Mouse (Mus musculus) stomach, embryonic 16.5 days (tissue): ENCODE data around the gene Cacna1d. TPM values are rescaled to one million over a fixed set of nuclear protein-coding genes. Genes with fewer than 3 reads are reported as not detected.

ENCODE experiments used
- ATAC-seq: fragments of 200-750 bp; cut with Nextera tagmentation; 2 replicates; pipeline ENCODE4 v1.8.0; 2017; ENCODE audit warnings: moderate number of reproducible peaks, moderate TSS enrichment; ENCODE audit not compliant: insufficient read depth, low FRiP score
- H3K27ac ChIP-seq: fragments of 300-500 bp; sonication (generic); 2 replicates; pipeline ENCODE4 v1.5.1; 2014; ENCODE audit warnings: low read length
- H3K27me3 ChIP-seq: fragments of 300-500 bp; sonication (generic); 2 replicates; pipeline ENCODE4 v1.6.1; 2014; ENCODE audit warnings: low read length, control low read depth, mixed read lengths; ENCODE audit not compliant: control insufficient read depth, insufficient read depth
- H3K36me3 ChIP-seq: fragments of 300-500 bp; sonication (generic); 2 replicates; pipeline ENCODE4 v1.6.1; 2014; ENCODE audit warnings: low read length; ENCODE audit not compliant: control insufficient read depth, insufficient read depth
- H3K4me1 ChIP-seq: fragments of 300-500 bp; sonication (generic); 2 replicates; pipeline ENCODE4 v1.6.1; 2014; ENCODE audit warnings: low read length, control low read depth, mixed read lengths; ENCODE audit not compliant: control insufficient read depth, insufficient read depth
- H3K4me2 ChIP-seq: fragments of 300-500 bp; sonication (generic); 2 replicates; pipeline ENCODE4 v1.6.1; 2014; ENCODE audit warnings: low read depth, low read length, mixed read lengths
- H3K4me3 ChIP-seq: fragments of 300-500 bp; sonication (generic); replicated peaks from 2 replicates; pipeline ENCODE4 v1.5.1; 2014; ENCODE audit warnings: mild to moderate bottlenecking, low read length
- H3K9ac ChIP-seq: fragments of 300-500 bp; sonication (generic); 2 replicates; pipeline ENCODE4 v1.6.1; 2014; ENCODE audit warnings: low read length
- H3K9me3 ChIP-seq: fragments of 300-500 bp; sonication (generic); replicated peaks from 2 replicates; pipeline ENCODE4 v1.6.1; 2016; ENCODE audit warnings: low read length, control low read depth; ENCODE audit not compliant: control insufficient read depth
- WGBS: fragments of 180-500 bp; shearing (Covaris S2); extraction: QIAGEN DNeasy Blood & Tissue Kit; methylation state at CpG from one replicate; pipeline ENCODE4 v1.1.7; 2014; 5-methylcytosine and 5-hydroxymethylcytosine counted together
- polyA plus RNA-seq: library from polyadenylated mRNA; unstranded; fragments of >200 nt; fragmentation: Nextera tagmentation; extraction: Ambion mirVana; gene quantifications from 2 replicates; pipeline ENCODE4 v1.2.1, GENCODE M21; 2015

Cacna1d gene
- polyA plus RNA-seq, 1 experiment from 2014 or later, result 4.2 TPM

- Histone ChIP-seq H3K36me3 (no peaks in the 10 kb centered on the region), H3K27ac (no peak overlapping the region), H3K4me2 (no peak overlapping the region), H3K4me3 (no peak overlapping the region), H3K9ac (no peak overlapping the region), H3K9me3 (no peaks in the 10 kb centered on the region), H3K4me1 (no peaks in the 10 kb centered on the region), H3K27me3 (no peaks in the 10 kb centered on the region)
- WGBS, result 83% methylated on average over 3 of the region's 3 CpGs
- no peak for ATAC-seq
These were observed 273.1 kb downstream of the Cacna1d start for GRCm38 (mm10) chr14:30218114-30218513.

DNA sequence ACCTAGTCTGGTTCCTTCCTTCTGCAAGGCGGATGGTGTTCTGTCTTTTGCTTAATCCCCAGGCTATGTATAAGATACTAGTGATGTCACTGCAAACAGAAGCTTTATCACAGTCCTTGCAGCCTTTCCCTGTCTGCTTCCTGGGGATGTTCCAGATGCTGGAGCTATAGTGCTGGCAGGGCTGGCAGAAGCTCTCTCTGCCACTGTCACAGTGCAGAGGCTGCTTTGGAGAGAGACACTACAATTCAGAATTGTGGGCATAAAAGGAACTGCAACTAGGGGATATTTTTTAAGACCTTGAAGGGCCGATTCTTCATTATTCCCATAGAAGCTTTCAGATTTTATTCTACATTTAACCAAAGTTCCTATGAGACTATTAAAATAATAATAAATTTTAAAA is 274.1 kb downstream of the Cacna1d start:
- no peak for ATAC-seq
- WGBS, result 79% methylated on average over 2 of the region's 2 CpGs
- Histone ChIP-seq H3K9me3 (no peaks in the 10 kb centered on the region), H3K27me3 (no peaks in the 10 kb centered on the region), H3K4me1 (no peaks in the 10 kb centered on the region), H3K9ac (no peak overlapping the region), H3K36me3 (no peaks in the 10 kb centered on the region), H3K4me2 (no peak overlapping the region), H3K27ac (no peak overlapping the region), H3K4me3 (no peak overlapping the region)

- no peaks in the 10 kb centered on the region for H3K9me3 ChIP-seq
- no peak overlapping the region for H3K4me3 ChIP-seq
- no peak overlapping the region for H3K9ac ChIP-seq
- no peaks in the 10 kb centered on the region for H3K4me1 ChIP-seq
- H3K4me2 ChIP-seq, result no peak overlapping the region
- no peak overlapping the region for H3K27ac ChIP-seq
- H3K36me3 ChIP-seq, result no peaks in the 10 kb centered on the region
- no peak for ATAC-seq
- H3K27me3 ChIP-seq, result no peaks in the 10 kb centered on the region
These were observed 283.1 kb downstream of the Cacna1d start for GRCm38 (mm10) chr14:30208156-30208555.

GRCm38 (mm10) chr14:30205821-30206220 is 285.4 kb downstream of the Cacna1d start:
- Histone ChIP-seq H3K9ac (no peak overlapping the region), H3K4me1 (no peaks in the 10 kb centered on the region), H3K27me3 (no peaks in the 10 kb centered on the region), H3K36me3 (no peaks in the 10 kb centered on the region), H3K9me3 (no peaks in the 10 kb centered on the region), H3K27ac (no peak overlapping the region), H3K4me2 (no peak overlapping the region), H3K4me3 (no peak overlapping the region)
- no peak for ATAC-seq
- WGBS, result 58% methylated on average over 3 of the region's 3 CpGs

DNA sequence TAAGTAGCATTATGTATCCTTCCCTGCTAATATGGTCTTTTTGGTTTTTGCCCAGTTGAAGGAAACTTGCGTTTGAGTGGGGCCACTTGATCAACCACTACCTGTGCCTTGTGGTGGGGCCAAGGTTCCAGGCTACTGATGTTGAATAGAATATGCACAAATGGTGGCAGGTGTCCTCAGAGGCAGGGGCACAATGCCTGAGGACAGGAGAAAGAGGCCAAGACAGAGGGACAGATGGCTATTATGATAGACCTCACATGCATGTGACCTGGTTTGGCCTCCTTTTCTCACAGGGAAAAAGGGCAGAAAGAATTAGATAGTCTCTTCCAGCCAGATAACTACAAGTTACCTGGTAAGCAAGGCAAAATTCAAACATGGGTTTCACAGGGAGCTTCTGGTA is 286.7 kb downstream of the Cacna1d start:
- Histone ChIP-seq H3K27ac (no peak overlapping the region), H3K4me1 (no peaks in the 10 kb centered on the region), H3K4me2 (no peak overlapping the region), H3K9ac (no peak overlapping the region), H3K9me3 (no peaks in the 10 kb centered on the region), H3K36me3 (no peaks in the 10 kb centered on the region), H3K4me3 (no peak overlapping the region), H3K27me3 (no peaks in the 10 kb centered on the region)
- no peak for ATAC-seq
- 93% methylated on average over 1 of the region's 1 CpGs for WGBS

DNA sequence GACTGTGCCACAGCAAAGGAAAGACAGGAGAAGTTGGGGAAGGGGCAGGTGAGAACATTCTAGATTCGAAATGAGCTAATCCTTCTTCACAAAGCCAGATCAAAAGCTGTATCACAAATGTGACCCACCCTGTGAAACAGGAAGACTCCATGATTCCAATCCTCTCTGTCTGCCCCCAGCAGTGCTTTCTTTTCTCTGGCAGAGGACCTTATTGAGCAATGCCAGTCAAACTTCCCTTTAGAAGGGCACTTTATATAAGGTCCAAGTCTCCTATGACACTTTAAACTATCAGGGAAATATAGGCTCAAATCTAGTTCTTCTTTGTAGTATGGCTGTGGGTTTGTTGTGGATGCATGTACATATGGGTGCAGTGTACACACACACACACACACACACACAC is 290.9 kb downstream of the Cacna1d start:
- Histone ChIP-seq H3K4me2 (no peak overlapping the region), H3K4me3 (no peak overlapping the region), H3K27me3 (no peaks in the 10 kb centered on the region), H3K36me3 (no peaks in the 10 kb centered on the region), H3K9me3 (no peaks in the 10 kb centered on the region), H3K9ac (no peak overlapping the region), H3K4me1 (no peaks in the 10 kb centered on the region), H3K27ac (no peak overlapping the region)
- 68% methylated on average over 1 of the region's 1 CpGs for WGBS
- no peak for ATAC-seq

- Histone ChIP-seq H3K9me3 (no peaks in the 10 kb centered on the region), H3K27me3 (no peaks in the 10 kb centered on the region), H3K27ac (no peak overlapping the region), H3K9ac (no peak overlapping the region), H3K36me3 (no peaks in the 10 kb centered on the region), H3K4me1 (no peaks in the 10 kb centered on the region), H3K4me2 (no peak overlapping the region), H3K4me3 (no peak overlapping the region)
- WGBS, result 82% methylated on average over 3 of the region's 3 CpGs
- no peak for ATAC-seq
These were observed 292.4 kb downstream of the Cacna1d start for GRCm38 (mm10) chr14:30198882-30199281.

GRCm38 (mm10) chr14:30198116-30198515 is 293.1 kb downstream of the Cacna1d start:
- H3K4me3 ChIP-seq, result no peak overlapping the region
- WGBS, result 80% methylated on average over 4 of the region's 4 CpGs
- H3K4me1 ChIP-seq, result no peaks in the 10 kb centered on the region
- no peaks in the 10 kb centered on the region for H3K27me3 ChIP-seq
- no peak overlapping the region for H3K9ac ChIP-seq
- no peaks in the 10 kb centered on the region for H3K9me3 ChIP-seq
- no peak overlapping the region for H3K27ac ChIP-seq
- no peak for ATAC-seq
- no peaks in the 10 kb centered on the region for H3K36me3 ChIP-seq
- H3K4me2 ChIP-seq, result no peak overlapping the region

GRCm38 (mm10) chr14:30196959-30197358 is 294.3 kb downstream of the Cacna1d start:
- Histone ChIP-seq H3K4me2 (no peak overlapping the region), H3K36me3 (no peaks in the 10 kb centered on the region), H3K4me1 (no peaks in the 10 kb centered on the region), H3K9ac (no peak overlapping the region), H3K4me3 (no peak overlapping the region), H3K27me3 (no peaks in the 10 kb centered on the region), H3K27ac (no peak overlapping the region), H3K9me3 (no peaks in the 10 kb centered on the region)
- ATAC-seq, result no peak
- WGBS, result 76% methylated on average over 1 of the region's 1 CpGs

DNA sequence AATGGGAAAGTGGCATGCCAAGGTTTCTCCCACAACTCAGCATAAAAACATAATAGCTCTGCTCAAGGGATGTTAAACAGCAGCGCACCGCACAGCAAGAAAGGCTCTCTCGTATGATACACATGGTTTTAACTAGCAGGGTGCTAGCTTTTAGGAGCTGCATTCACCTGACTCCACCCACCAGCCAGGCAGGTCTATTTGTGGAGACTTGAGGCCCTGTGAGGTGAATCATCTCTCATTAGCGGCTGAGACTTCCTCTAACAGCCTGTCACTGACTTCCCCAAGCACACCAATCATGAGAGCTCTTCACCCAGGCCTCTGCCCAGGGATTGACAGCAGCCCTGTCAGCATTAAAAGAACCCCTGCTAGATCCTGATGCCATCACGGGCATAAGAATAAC is 295.0 kb downstream of the Cacna1d start:
- H3K4me2 ChIP-seq, result no peak overlapping the region
- 43% methylated on average over 5 of the region's 5 CpGs for WGBS
- no peaks in the 10 kb centered on the region for H3K36me3 ChIP-seq
- H3K27ac ChIP-seq, result no peak overlapping the region
- no peaks in the 10 kb centered on the region for H3K9me3 ChIP-seq
- no peaks in the 10 kb centered on the region for H3K4me1 ChIP-seq
- no peak overlapping the region for H3K4me3 ChIP-seq
- no peak for ATAC-seq
- no peak overlapping the region for H3K9ac ChIP-seq
- no peaks in the 10 kb centered on the region for H3K27me3 ChIP-seq
